Mouse (Mus musculus) heart, postnatal 0 days (tissue): ENCODE measurements at regions not wholly inside any gene's neighbourhood (a gene's known extent, or its start where the extent isn't known, plus 50 kb on each side); places are given as distances from the start of the nearest gene placed in this dataset.

Experiments
- CTCF ChIP-seq: IDR thresholded peaks from 2 replicates; pipeline ENCODE4 v1.5.1; 2016; ENCODE audit warnings: antibody characterized with exemption, control low read depth, low read depth
- EP300 ChIP-seq: IDR thresholded peaks from 2 replicates; pipeline ENCODE4 v1.6.1; 2016; ENCODE audit warnings: antibody characterized with exemption, low read depth

- TF ChIP-seq CTCF (no peak), EP300 (no peak)
Observed at GRCm38 (mm10) chr16:78238052-78238701, 63.1 kb upstream of the Cxadr start.
